Mouse (Mus musculus): ENCODE measurements around the gene Dnaaf2. TPM values are rescaled to one million over a fixed set of nuclear protein-coding genes. Genes with fewer than 3 reads are reported as not detected.

Dnaaf2 gene
- polyA plus RNA-seq, 1 experiment from 2014 or later, result 11.4 TPM

GRCm38 (mm10) chr12:69196444-69197377, 1.5 kb downstream of the Dnaaf2 start, which contains the start of gene Gm49383:
Gene Gm49383, minus strand, starts transcription at chr12:69197104.
- peak within 1 kb of the TSS; percentile 90 for H3K9ac ChIP-seq
- no peaks in the 10 kb centered on the region for H3K27me3 ChIP-seq
- peak within 1 kb of the TSS; percentile 95 for H3K4me2 ChIP-seq (replicated peaks)
- peak within 1 kb of the TSS; percentile 88 for H3K27ac ChIP-seq
- peaks cover 21% of the 10 kb centered on the region for H3K4me1 ChIP-seq
- peaks cover 26% of the 10 kb centered on the region for H3K36me3 ChIP-seq
- H3K9me3 ChIP-seq, result no peaks in the 10 kb centered on the region
- WGBS, result under 1% methylated on average over 75 of the region's 75 CpGs
- peak within 1 kb of the TSS; percentile 96 for H3K4me3 ChIP-seq
- ATAC-seq (ENCODE audit: low FRiP score, low read depth), result peak; percentile 80

GRCm38 (mm10) chr12:69192637-69193036, 5.6 kb downstream of the Dnaaf2 start:
- H3K27me3 ChIP-seq, result no peaks in the 10 kb centered on the region

GRCm38 (mm10) chr12:69191396-69191795, 6.8 kb downstream of the Dnaaf2 start:
- no peak for ATAC-seq (ENCODE audit: low FRiP score, low read depth)
- H3K4me1 ChIP-seq, result peaks cover 16% of the 10 kb centered on the region
- 91% methylated on average over 5 of the region's 5 CpGs for WGBS
- peaks cover 44% of the 10 kb centered on the region for H3K36me3 ChIP-seq
- no peak overlapping the region for H3K4me3 ChIP-seq
- no peak overlapping the region for H3K9ac ChIP-seq
- H3K27ac ChIP-seq, result no peak overlapping the region
- no peak overlapping the region for H3K4me2 ChIP-seq (replicated peaks)
- no peaks in the 10 kb centered on the region for H3K27me3 ChIP-seq
- H3K9me3 ChIP-seq, result no peaks in the 10 kb centered on the region

More at GRCm38 (mm10) chr12:69192637-69193036, 5.6 kb downstream of the Dnaaf2 start:
- ATAC-seq (ENCODE audit: low FRiP score, low read depth), result no peak
- H3K27ac ChIP-seq, result no peak overlapping the region
- WGBS, result 95% methylated on average over 2 of the region's 2 CpGs
- peaks cover 8% of the 10 kb centered on the region for H3K4me1 ChIP-seq
- H3K4me3 ChIP-seq, result no peak overlapping the region
- H3K9me3 ChIP-seq, result no peaks in the 10 kb centered on the region
- no peak overlapping the region for H3K9ac ChIP-seq
- H3K4me2 ChIP-seq (replicated peaks), result no peak overlapping the region
- H3K36me3 ChIP-seq, result peaks cover 38% of the 10 kb centered on the region

GRCm38 (mm10) chr12:69190522-69190921, 7.7 kb downstream of the Dnaaf2 start:
- H3K27ac ChIP-seq, result no peak overlapping the region
- H3K4me2 ChIP-seq (replicated peaks), result no peak overlapping the region
- H3K36me3 ChIP-seq, result peaks cover 46% of the 10 kb centered on the region
- H3K9me3 ChIP-seq, result no peaks in the 10 kb centered on the region
- 100% methylated on average over 1 of the region's 1 CpGs for WGBS
- no peak for ATAC-seq (ENCODE audit: low FRiP score, low read depth)
- H3K27me3 ChIP-seq, result no peaks in the 10 kb centered on the region
- H3K9ac ChIP-seq, result no peak overlapping the region
- H3K4me1 ChIP-seq, result peaks cover 11% of the 10 kb centered on the region
- H3K4me3 ChIP-seq, result no peak overlapping the region

- H3K4me1 ChIP-seq, result peaks cover 16% of the 10 kb centered on the region
- no peaks in the 10 kb centered on the region for H3K27me3 ChIP-seq
- H3K4me3 ChIP-seq, result no peak overlapping the region
- whole genome bisulfite sequencing, result 89% methylated on average over 9 of the region's 9 CpGs
- H3K36me3 ChIP-seq, result peaks cover 48% of the 10 kb centered on the region
- H3K27ac ChIP-seq, result no peak overlapping the region
- H3K9me3 ChIP-seq, result no peaks in the 10 kb centered on the region
- H3K4me2 ChIP-seq (replicated peaks), result no peak overlapping the region
- no peak overlapping the region for H3K9ac ChIP-seq
- no peak for ATAC-seq (ENCODE audit: low FRiP score, low read depth)
Observed at GRCm38 (mm10) chr12:69190074-69190473, 8.2 kb downstream of the Dnaaf2 start.

- ATAC-seq (ENCODE audit: low FRiP score, low read depth), result no peak
- no peak overlapping the region for H3K27ac ChIP-seq
- H3K9me3 ChIP-seq, result no peaks in the 10 kb centered on the region
- no peak overlapping the region for H3K4me3 ChIP-seq
- 68% methylated on average over 5 of the region's 5 CpGs for WGBS
- peaks cover 50% of the 10 kb centered on the region for H3K36me3 ChIP-seq
- no peak overlapping the region for H3K9ac ChIP-seq
- no peaks in the 10 kb centered on the region for H3K27me3 ChIP-seq
- no peak overlapping the region; the same call in 1 of the 2 replicates for H3K4me2 ChIP-seq (replicated peaks)
- H3K4me1 ChIP-seq, result peaks cover 19% of the 10 kb centered on the region
Observed at GRCm38 (mm10) chr12:69186811-69187471, 11.3 kb downstream of the Dnaaf2 start.

GRCm38 (mm10) chr12:69185371-69185770, 12.9 kb downstream of the Dnaaf2 start:
- no peak for ATAC-seq (ENCODE audit: low FRiP score, low read depth)
- WGBS, result 82% methylated on average over 7 of the region's 7 CpGs
- Histone ChIP-seq H3K36me3 (peaks cover 47% of the 10 kb centered on the region), H3K9ac (peak overlapping the region; percentile 94), H3K27ac (no peak overlapping the region), H3K4me3 (peak overlapping the region; percentile 87), H3K4me1 (peaks cover 19% of the 10 kb centered on the region), H3K9me3 (no peaks in the 10 kb centered on the region), H3K4me2 (replicated peaks) (peak overlapping the region; percentile 95), H3K27me3 (no peaks in the 10 kb centered on the region)

GRCm38 (mm10) chr12:69184342-69185295, 13.6 kb downstream of the Dnaaf2 start:
- H3K9me3 ChIP-seq, result no peaks in the 10 kb centered on the region
- WGBS, result 2% methylated on average over 85 of the region's 86 CpGs
- peak; percentile 49 for ATAC-seq (ENCODE audit: low FRiP score, low read depth)
- H3K36me3 ChIP-seq, result peaks cover 39% of the 10 kb centered on the region
- peak overlapping the region; percentile 88 for H3K27ac ChIP-seq
- peak overlapping the region; percentile 94 for H3K9ac ChIP-seq
- no peaks in the 10 kb centered on the region for H3K27me3 ChIP-seq
- peak overlapping the region; percentile 87 for H3K4me3 ChIP-seq
- peak overlapping the region; percentile 95 for H3K4me2 ChIP-seq (replicated peaks)
- H3K4me1 ChIP-seq, result peaks cover 19% of the 10 kb centered on the region

GRCm38 (mm10) chr12:69183583-69184308, 14.5 kb downstream of the Dnaaf2 start, which contains the start of the genes Rpl36al and Mgat2:
Gene Rpl36al, minus strand, starts transcription at chr12:69184083.
Gene Mgat2, plus strand, starts transcription at chr12:69184157.
- Histone ChIP-seq H3K27me3 (no peaks in the 10 kb centered on the region), H3K36me3 (peaks cover 32% of the 10 kb centered on the region), H3K4me3 (peak within 1 kb of the TSS; percentile 87), H3K4me1 (peaks cover 19% of the 10 kb centered on the region), H3K4me2 (replicated peaks) (peak within 1 kb of the TSS; percentile 95), H3K9me3 (no peaks in the 10 kb centered on the region), H3K27ac (peak within 1 kb of the TSS; percentile 88), H3K9ac (peak within 1 kb of the TSS; percentile 94)
- ATAC-seq (ENCODE audit: low FRiP score, low read depth), result peak; percentile 99
- WGBS, result under 1% methylated on average over 84 of the region's 84 CpGs

GRCm38 (mm10) chr12:69181800-69182199, 16.4 kb downstream of the Dnaaf2 start:
- no peak overlapping the region for H3K4me2 ChIP-seq (replicated peaks)
- H3K4me1 ChIP-seq, result peaks cover 13% of the 10 kb centered on the region
- H3K36me3 ChIP-seq, result peaks cover 19% of the 10 kb centered on the region
- no peaks in the 10 kb centered on the region for H3K27me3 ChIP-seq
- no peak overlapping the region for H3K4me3 ChIP-seq
- no peak overlapping the region for H3K9ac ChIP-seq
- no peak for ATAC-seq (ENCODE audit: low FRiP score, low read depth)
- WGBS, result 88% methylated on average over 4 of the region's 4 CpGs
- H3K9me3 ChIP-seq, result no peaks in the 10 kb centered on the region
- no peak overlapping the region for H3K27ac ChIP-seq

- H3K36me3 ChIP-seq, result peaks cover 34% of the 10 kb centered on the region
- ATAC-seq (ENCODE audit: low FRiP score, low read depth), result no peak
Observed at GRCm38 (mm10) chr12:69179371-69179770, 18.9 kb downstream of the Dnaaf2 start.

More at GRCm38 (mm10) chr12:69179371-69179770, 18.9 kb downstream of the Dnaaf2 start:
- Histone ChIP-seq H3K9ac (no peak overlapping the region), H3K27me3 (no peaks in the 10 kb centered on the region), H3K4me1 (no peaks in the 10 kb centered on the region), H3K4me3 (no peak overlapping the region), H3K27ac (no peak overlapping the region), H3K9me3 (no peaks in the 10 kb centered on the region), H3K4me2 (replicated peaks) (no peak overlapping the region)
- 57% methylated on average over 5 of the region's 12 CpGs for WGBS
